Mouse (Mus musculus) brain, embryonic 14.5 days (tissue): ENCODE results near the gene Spata5.

Source experiments
- CTCF ChIP-seq: fragments of 200-500 bp; IDR thresholded peaks from 2 replicates; pipeline ENCODE4 v1.5.1; 2012; ENCODE audit warnings: inconsistent platforms, mild to moderate bottlenecking, moderate library complexity, borderline replicate concordance; ENCODE audit not compliant: insufficient read depth, insufficient read length; ENCODE audit errors: extremely low read depth
- POLR2A ChIP-seq: fragments of 200-500 bp; IDR thresholded peaks from 2 replicates; pipeline ENCODE4 v1.6.1; 2012; ENCODE audit warnings: mild to moderate bottlenecking, inconsistent platforms, borderline replicate concordance; ENCODE audit not compliant: poor library complexity, insufficient read depth, insufficient read length, severe bottlenecking; ENCODE audit errors: extremely low read depth

DNA sequence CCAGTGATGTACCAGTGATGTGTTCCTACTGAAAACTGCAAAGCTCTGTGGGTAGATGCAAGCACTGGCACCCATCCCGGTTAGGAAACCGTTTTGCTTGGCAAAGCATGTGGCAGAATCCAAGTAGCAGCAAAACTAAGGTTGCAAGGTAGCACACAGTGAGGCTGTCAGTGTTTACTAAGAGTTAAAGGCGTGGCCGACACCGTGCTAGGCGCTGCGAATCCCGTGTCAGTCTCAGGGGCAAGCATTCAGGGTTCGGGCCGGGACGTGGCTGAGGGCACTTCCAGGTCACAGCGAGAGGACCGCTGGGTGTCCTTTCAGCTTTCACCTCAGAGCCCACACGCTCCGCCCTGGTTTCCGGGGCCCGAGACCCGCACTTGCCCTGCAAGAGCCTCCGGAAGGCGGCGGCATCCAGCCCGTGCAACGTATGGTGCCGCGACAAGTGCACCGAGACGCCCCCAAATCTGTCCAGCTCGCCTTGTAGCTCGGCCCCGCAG, 687 bp upstream of the Spata5 start:
- no peak; the same call in 1 of the 2 replicates for TF ChIP-seq CTCF
- no peak for TF ChIP-seq POLR2A
